Mouse (Mus musculus) heart, postnatal 10 days (tissue): ENCODE measurements around the gene Msrb1. TPM values are rescaled to one million over a fixed set of nuclear protein-coding genes. Genes with fewer than 3 reads are reported as not detected.
A peak's percentile ranks its signal among the peaks of the same experiment; 100 is the strongest.

Source experiments
- DNase-seq, 2 experiments: peaks; one replicate each; pipeline ENCODE4 v3.0.0; 2021
- intact Hi-C: fragments of 180-260 bp; cut with DNase I; formaldehyde crosslinking; loops from one replicate; pipeline ENCODE4 v1.15.1; 2025
- total RNA-seq, 2 experiments: library from RNA; stranded (reverse); gene quantifications; 2 replicates each; pipeline ENCODE4 v1.2.3; 2021

The Msrb1 gene
- total RNA-seq: 100 to 1,000 TPM; 123 to 163 TPM

- intact Hi-C loops: loop anchor here (5.0 kb wide), 1 partner anchor 161 kb away; the partner anchor contains the start of genes Eme2, Mrps34 and Nme3
- DNase-seq: peak; percentile 98
Observed at GRCm38 (mm10) chr17:24736330-24737051, at the start of gene Msrb1. Gene Msrb1, plus strand, starts transcription at chr17:24736642.

- peak; percentile 42 to 48 for DNase-seq
Observed at GRCm38 (mm10) chr17:24687146-24687595, 49.3 kb upstream of the Msrb1 start.

DNA sequence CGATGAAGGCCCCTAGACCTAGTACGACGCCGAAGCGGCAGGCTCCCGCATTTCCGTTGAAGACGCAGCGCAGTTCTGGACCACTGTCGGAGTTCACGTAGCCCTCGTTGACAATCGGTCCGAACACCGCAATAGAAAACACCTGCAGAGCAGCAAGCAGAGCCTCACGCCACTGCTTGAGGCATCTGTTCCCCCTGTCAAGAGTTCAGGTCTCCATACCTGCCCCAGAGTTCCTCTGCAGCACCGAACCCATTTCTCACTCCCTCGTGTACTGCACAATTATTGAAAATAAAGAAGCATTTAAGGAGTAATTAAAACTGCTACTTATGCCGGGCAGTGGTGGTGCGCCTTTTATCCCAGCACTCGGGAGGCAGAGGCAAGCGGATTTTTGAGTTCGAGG is 48.8 kb upstream of the Msrb1 start:
- intact Hi-C loops: no loop called here
- DNase-seq: no peak

More at GRCm38 (mm10) chr17:24687146-24687595, 49.3 kb upstream of the Msrb1 start:
- intact Hi-C loops: no loop called here

GRCm38 (mm10) chr17:24689251-24690081 is 47.0 kb upstream of the Msrb1 start, which contains the start of gene Syngr3:
Gene Syngr3, minus strand, starts transcription at chr17:24689955.
- no peak for DNase-seq
- intact Hi-C loops: no loop called here

DNA sequence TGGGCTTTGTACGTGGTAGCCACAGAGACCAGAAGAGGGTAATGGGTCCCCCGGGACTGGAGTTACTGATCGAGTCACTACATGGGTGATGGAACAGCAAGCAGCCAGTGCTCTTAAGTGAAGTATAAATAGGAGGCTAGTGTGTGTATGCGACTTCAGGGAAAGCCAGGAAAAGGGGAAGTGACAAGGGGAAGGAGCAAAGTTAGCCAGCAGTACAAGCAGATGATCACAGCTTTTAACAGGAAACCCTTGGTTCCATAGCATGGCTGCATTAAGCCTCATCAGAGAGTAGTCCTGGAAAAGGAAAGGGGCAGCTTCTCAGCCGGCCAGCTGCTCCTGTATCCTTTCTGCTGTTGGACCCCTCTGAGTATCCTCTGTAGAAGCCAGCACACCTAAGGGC is 44.1 kb upstream of the Msrb1 start:
- DNase-seq: no peak

GRCm38 (mm10) chr17:24695326-24696010 is 41.0 kb upstream of the Msrb1 start:
- intact Hi-C loops: no loop called here
- no peak for DNase-seq

More for the DNA sequence above, 44.1 kb upstream of the Msrb1 start:
- intact Hi-C loops: no loop called here

GRCm38 (mm10) chr17:24696011-24696697 is 40.3 kb upstream of the Msrb1 start, which contains the start of the genes Gfer and Noxo1:
Gene Gfer, minus strand, starts transcription at chr17:24696156.
Gene Noxo1, plus strand, starts transcription at chr17:24696234.
- DNase-seq: peak; percentile 90 to 93
- intact Hi-C loops: no loop called here

DNA sequence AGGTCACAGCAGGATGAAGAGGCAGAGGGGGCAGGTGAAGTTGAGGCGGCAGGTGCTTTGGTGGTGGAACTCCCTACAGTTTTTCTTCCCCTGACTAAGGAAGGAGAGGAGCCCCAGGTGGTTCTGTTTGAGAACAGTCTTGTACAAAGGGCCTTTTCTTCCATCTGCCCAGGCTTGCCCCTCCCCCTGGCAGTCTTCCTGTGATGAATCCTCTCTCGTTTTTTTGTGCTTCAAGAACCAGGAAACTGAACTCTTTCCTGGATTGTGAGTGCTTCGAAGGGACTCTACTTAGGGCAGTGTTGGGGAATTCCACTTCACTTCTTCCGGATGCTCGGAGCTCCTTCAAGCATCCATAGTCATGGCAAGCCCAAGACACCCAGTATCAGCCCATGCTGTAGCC is 38.5 kb upstream of the Msrb1 start:
- intact Hi-C loops: no loop called here
- DNase-seq: peak in 1 of 2 experiments; percentile 31

DNA sequence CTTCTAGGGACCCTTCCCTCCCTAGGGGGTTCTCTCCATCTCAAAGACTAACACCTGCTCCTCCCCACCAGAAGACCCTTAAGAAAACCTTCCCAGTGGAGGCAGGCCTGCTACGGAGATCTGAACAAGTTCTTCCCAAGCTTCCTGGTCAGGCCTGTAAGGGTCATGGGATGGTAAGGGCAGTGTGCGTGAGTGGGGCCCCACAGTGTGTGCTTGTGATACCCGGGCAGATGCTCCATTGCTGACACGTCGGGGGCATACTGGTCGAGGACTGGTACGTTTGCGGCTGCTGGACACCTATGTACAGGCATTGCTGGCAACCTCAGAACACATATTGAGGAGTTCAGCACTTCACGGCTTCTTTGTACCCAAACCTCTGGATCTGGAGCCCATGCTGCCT is 37.7 kb upstream of the Msrb1 start:
- no peak for DNase-seq
- intact Hi-C loops: no loop called here

GRCm38 (mm10) chr17:24699473-24699872 is 37.0 kb upstream of the Msrb1 start:
- intact Hi-C loops: no loop called here
- DNase-seq: no peak

DNA sequence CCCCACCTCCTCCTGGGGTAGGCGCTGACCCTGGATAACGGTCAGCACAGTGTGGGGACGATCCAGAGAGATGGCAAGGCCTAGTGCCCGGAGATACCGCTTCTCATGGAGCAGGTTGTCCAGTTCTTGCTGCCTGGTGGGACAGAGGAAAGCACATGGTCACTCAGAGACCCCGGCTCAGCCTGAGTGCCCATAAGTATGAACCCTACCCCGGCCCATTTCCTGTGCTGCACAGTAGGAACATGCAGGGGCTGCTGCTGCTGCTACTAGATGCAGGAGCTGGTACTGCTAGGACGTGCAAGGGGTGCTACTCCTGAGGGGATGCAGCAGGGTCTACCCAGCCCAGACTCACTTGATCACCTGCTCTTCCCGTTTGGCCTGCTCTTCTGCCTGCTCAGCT is 35.2 kb upstream of the Msrb1 start:
- DNase-seq: no peak
- intact Hi-C loops: no loop called here

DNA sequence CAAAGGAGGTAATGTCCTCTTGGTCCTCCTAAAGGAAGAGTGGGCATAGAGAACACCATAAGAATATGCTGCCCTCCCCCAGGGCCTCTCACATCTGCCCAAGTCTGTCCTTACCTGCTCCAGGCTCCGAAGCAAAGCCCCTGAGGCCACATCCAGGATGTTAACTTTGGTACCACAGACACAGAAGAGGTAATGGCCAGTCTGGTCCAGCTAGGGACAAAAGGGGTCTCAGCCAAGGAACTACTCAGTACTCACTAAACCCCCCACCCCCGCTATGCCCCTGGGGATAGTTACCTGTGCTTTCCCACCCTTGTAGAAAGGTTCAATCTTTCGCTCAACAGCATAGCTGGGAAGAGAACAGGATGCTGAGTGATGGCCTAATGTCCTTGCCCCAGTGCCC is 30.6 kb upstream of the Msrb1 start:
- DNase-seq: no peak
- intact Hi-C loops: no loop called here

- intact Hi-C loops: no loop called here
- peak; percentile 96 to 98 for DNase-seq
Observed at GRCm38 (mm10) chr17:24706982-24707800, 29.3 kb upstream of the Msrb1 start, which contains the start of gene Tbl3. Gene Tbl3, minus strand, starts transcription at chr17:24707660.

GRCm38 (mm10) chr17:24707801-24708425 is 28.5 kb upstream of the Msrb1 start:
- DNase-seq: no peak
- intact Hi-C loops: no loop called here

- intact Hi-C loops: no loop called here
- no peak for DNase-seq
Observed at GRCm38 (mm10) chr17:24708646-24709045, 27.8 kb upstream of the Msrb1 start.

GRCm38 (mm10) chr17:24715556-24715955 is 20.9 kb upstream of the Msrb1 start:
- intact Hi-C loops: no loop called here
- DNase-seq: no peak

- intact Hi-C loops: no loop called here
- no peak for DNase-seq
Observed at GRCm38 (mm10) chr17:24716166-24716682, 20.2 kb upstream of the Msrb1 start.

DNA sequence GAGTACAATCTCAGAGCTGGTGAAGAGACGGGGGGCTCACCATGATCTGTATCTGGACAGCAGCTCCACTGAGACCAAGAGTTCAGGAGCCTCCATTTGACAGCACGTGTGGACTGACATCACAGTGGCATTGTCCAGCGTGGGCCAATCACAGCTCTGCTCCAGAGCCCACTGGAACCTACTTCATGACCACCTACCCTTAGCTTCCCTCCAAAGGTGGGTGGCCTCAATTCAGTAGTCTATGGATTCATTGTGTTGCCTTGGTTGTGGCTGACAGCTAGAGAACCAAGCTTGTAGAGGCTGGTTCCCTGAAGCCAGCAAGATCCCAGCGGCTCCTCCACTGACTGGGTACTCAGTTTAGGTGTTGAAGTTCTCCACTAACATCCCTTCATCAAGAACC is 18.5 kb upstream of the Msrb1 start, which contains the start of the genes Rnf151 and Rps2:
TSS of gene Rnf151 (minus strand) at position 121 of the 400 bp plus-strand sequence.
TSS of gene Rps2 (plus strand) at position 174 of the 400 bp plus-strand sequence.
- DNase-seq: no peak
- intact Hi-C loops: no loop called here
